Mouse (Mus musculus) spleen, adult 2 months (tissue): ENCODE data around the gene Ncf4. TPM values are rescaled to one million over a fixed set of nuclear protein-coding genes. Genes with fewer than 3 reads are reported as not detected.

Experiments used
- DNase-seq, 2 experiments: peaks; one replicate each; pipeline versions ENCODE4 v3.0.0 to v3.0.0-alpha.2; 2012 to 2021; ENCODE audit warnings: low spot score in 2 of 2, low read depth in 1 of 2
- H3K27ac ChIP-seq: fragments of 200-500 bp; 2 replicates; pipeline ENCODE4 v1.5.1; 2012; ENCODE audit warnings: low read length, inconsistent platforms; ENCODE audit not compliant: insufficient read depth
- H3K27me3 ChIP-seq: fragments of 200-500 bp; 2 replicates; pipeline ENCODE4 v1.6.1; 2012; ENCODE audit warnings: mild to moderate bottlenecking, moderate library complexity, low read length, inconsistent platforms; ENCODE audit not compliant: control insufficient read depth, insufficient read depth
- H3K36me3 ChIP-seq: fragments of 200-500 bp; 2 replicates; pipeline ENCODE4 v1.6.1; 2012; ENCODE audit warnings: mild to moderate bottlenecking, low read length, inconsistent platforms; ENCODE audit not compliant: control insufficient read depth, insufficient read depth
- H3K4me1 ChIP-seq: fragments of 200-500 bp; 2 replicates; pipeline ENCODE4 v1.6.1; 2011; ENCODE audit warnings: inconsistent platforms; ENCODE audit not compliant: control insufficient read depth, insufficient read depth, insufficient read length
- H3K4me3 ChIP-seq: fragments of 200-500 bp; 2 replicates; pipeline ENCODE4 v1.5.1; 2011; ENCODE audit warnings: mild to moderate bottlenecking, inconsistent platforms; ENCODE audit not compliant: insufficient read depth, insufficient read length; ENCODE audit errors: extremely low read depth
- CTCF ChIP-seq: fragments of 200-500 bp; IDR thresholded peaks from 2 replicates; pipeline ENCODE4 v1.5.1; 2011; ENCODE audit warnings: mild to moderate bottlenecking, inconsistent platforms; ENCODE audit not compliant: insufficient read depth, insufficient read length, insufficient replicate concordance; ENCODE audit errors: extremely low read depth
- POLR2A ChIP-seq: fragments of 200-500 bp; IDR thresholded peaks from 2 replicates; pipeline ENCODE4 v1.6.1; 2011; ENCODE audit warnings: low read depth, low read length, inconsistent platforms
- WGBS: fragments of 180-500 bp; shearing (Covaris S2); methylation state at CpG from one replicate; pipeline ENCODE4 v1.1.7; 2018; 5-methylcytosine and 5-hydroxymethylcytosine counted together
- polyA plus RNA-seq: library from polyadenylated mRNA; depleted of rRNA; stranded (reverse); fragments of >200 nt; gene quantifications from 2 replicates; pipeline ENCODE4 v1.2.3, GENCODE M21; 2012; rRNA removed

Gene Ncf4
- polyA plus RNA-seq, 1 experiment, result 122 TPM

DNA sequence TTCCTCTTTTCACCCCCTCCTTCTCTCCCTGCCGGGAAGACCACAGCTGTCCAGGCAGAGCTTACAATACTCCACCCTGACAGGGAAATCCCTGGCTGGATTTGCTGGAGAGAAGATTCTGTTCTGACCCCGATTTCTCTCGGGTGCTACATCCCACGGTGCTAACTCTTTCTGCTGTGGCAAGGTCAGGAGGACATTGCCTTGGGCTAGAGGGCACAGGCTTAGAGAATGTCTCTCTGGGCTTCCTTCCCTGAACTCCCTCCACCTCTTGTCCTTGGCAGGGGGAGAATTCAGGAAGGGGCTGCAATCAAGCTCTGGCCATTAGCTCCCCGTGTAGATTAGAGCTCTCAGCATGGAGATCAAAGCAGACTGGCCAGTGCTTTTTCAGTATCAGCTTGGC lies 65.3 kb downstream of the Ncf4 start:
- 55% methylated on average over 5 of the region's 5 CpGs for WGBS
- Histone ChIP-seq H3K36me3 (no peaks in the 10 kb centered on the region), H3K4me3 (no peak overlapping the region), H3K4me1 (peaks cover 7% of the 10 kb centered on the region), H3K27ac (no peak overlapping the region), H3K27me3 (no peaks in the 10 kb centered on the region)
- DNase-seq, result no peak
- TF ChIP-seq CTCF, result no peak
- no peak for TF ChIP-seq POLR2A

DNA sequence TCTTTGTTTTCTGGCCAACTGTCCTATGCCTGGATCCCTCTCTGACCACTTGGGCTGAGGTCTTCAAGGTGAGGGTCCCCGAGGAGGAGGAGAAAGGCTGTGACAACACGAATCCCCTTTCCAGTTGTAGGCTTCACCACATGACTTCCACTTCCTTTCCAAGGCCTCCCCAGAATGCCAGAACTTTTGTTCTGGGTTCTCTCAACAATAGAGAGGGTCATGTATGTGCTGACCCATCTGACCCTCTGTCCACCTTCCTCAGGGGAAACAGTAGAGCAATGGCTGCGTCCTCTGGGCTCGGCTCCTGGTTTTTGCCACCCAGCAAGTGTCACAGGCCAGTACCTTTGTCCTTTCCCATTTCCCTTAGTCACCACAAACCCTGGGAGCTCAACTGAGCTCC lies 66.4 kb downstream of the Ncf4 start:
- 78% methylated on average over 4 of the region's 4 CpGs for WGBS

More for the DNA sequence above, 66.4 kb downstream of the Ncf4 start:
- no peaks in the 10 kb centered on the region for H3K36me3 ChIP-seq
- H3K4me1 ChIP-seq, result peaks cover 3% of the 10 kb centered on the region
- DNase-seq, result no peak
- H3K27ac ChIP-seq, result no peak overlapping the region
- TF ChIP-seq POLR2A (no peak), CTCF (no peak)
- H3K4me3 ChIP-seq, result no peak overlapping the region
- H3K27me3 ChIP-seq, result no peaks in the 10 kb centered on the region

Other genes starting within 250 kb of the Ncf4 start
- not detected in 2 replicates for gene Cacng2, start 124.8 kb upstream of the Ncf4 start, polyA plus RNA-seq
- gene Ift27, start 70.7 kb upstream of the Ncf4 start, polyA plus RNA-seq, result 27.5 and 46.2 TPM in 2 replicates
- gene Pvalb, start 38.4 kb upstream of the Ncf4 start, polyA plus RNA-seq, result not detected in 2 replicates
- gene Csf2rb2, start 60.9 kb downstream of the Ncf4 start, polyA plus RNA-seq, result 14.4 and 16.4 TPM in 2 replicates
- gene Csf2rb, start 81.0 kb downstream of the Ncf4 start, polyA plus RNA-seq, result 39.5 and 44.9 TPM in 2 replicates
- gene Tex33, start 151.1 kb downstream of the Ncf4 start, polyA plus RNA-seq, result not detected in 2 replicates
- gene Tst, start 161.1 kb downstream of the Ncf4 start, polyA plus RNA-seq, result 16.3 and 16.8 TPM in 2 replicates
- gene Mpst, start 161.6 kb downstream of the Ncf4 start, polyA plus RNA-seq, result 97.7 and 117 TPM in 2 replicates
- 61.5 and 85.3 TPM in 2 replicates for gene Kctd17, start 183.8 kb downstream of the Ncf4 start, polyA plus RNA-seq
- 0.21 and 0.35 TPM in 2 replicates for gene Tmprss6, start 223.8 kb downstream of the Ncf4 start, polyA plus RNA-seq